Mouse (Mus musculus) forebrain, embryonic 14.5 days (tissue): ENCODE data around the gene Cacna2d4. TPM values are rescaled to one million over a fixed set of nuclear protein-coding genes. Genes with fewer than 3 reads are reported as not detected.

Experiments used
- ATAC-seq: fragments of 200-750 bp; cut with Nextera tagmentation; 2 replicates; pipeline ENCODE4 v1.8.0; 2017; ENCODE audit warnings: mild to moderate bottlenecking, moderate library complexity
- DNase-seq: peaks from one replicate; pipeline ENCODE4 v3.0.0-alpha.2; 2015; ENCODE audit warnings: low spot score
- H3K27ac ChIP-seq: fragments of 300-500 bp; sonication (generic); 2 replicates; pipeline ENCODE4 v1.5.1; 2014; ENCODE audit warnings: low read depth, mild to moderate bottlenecking, control low read depth, low read length, moderate library complexity
- H3K27me3 ChIP-seq: fragments of 300-500 bp; sonication (generic); replicated peaks from 2 replicates; pipeline ENCODE4 v1.6.1; 2014; ENCODE audit warnings: low read length, control low read depth, mixed read lengths; ENCODE audit not compliant: control insufficient read depth, insufficient read depth
- H3K36me3 ChIP-seq: fragments of 300-500 bp; sonication (generic); 2 replicates; pipeline ENCODE4 v1.6.1; 2014; ENCODE audit warnings: low read length, control low read depth; ENCODE audit not compliant: control insufficient read depth, insufficient read depth
- H3K4me1 ChIP-seq: fragments of 300-500 bp; sonication (generic); 2 replicates; pipeline ENCODE4 v1.6.1; 2014; ENCODE audit warnings: antibody characterized with exemption, low read length, control low read depth; ENCODE audit not compliant: control insufficient read depth, insufficient read depth
- H3K4me2 ChIP-seq: fragments of 300-500 bp; sonication (generic); 2 replicates; pipeline ENCODE4 v1.6.1; 2014; ENCODE audit warnings: mild to moderate bottlenecking, control low read depth, low read length
- H3K4me3 ChIP-seq: fragments of 300-500 bp; sonication (generic); 2 replicates; pipeline ENCODE4 v1.5.1; 2014; ENCODE audit warnings: low read depth, low read length, control low read depth
- H3K9ac ChIP-seq: fragments of 300-500 bp; sonication (generic); 2 replicates; pipeline ENCODE4 v1.6.1; 2014; ENCODE audit warnings: mild to moderate bottlenecking, low read length, control low read depth, moderate library complexity
- H3K9me3 ChIP-seq: fragments of 300-500 bp; sonication (generic); replicated peaks from 2 replicates; pipeline ENCODE4 v1.6.1; 2016; ENCODE audit warnings: low read length, control low read depth, mixed read lengths; ENCODE audit not compliant: control insufficient read depth
- WGBS: fragments of 180-500 bp; shearing (Covaris S2); extraction: QIAGEN DNeasy Blood & Tissue Kit; methylation state at CpG from one replicate; pipeline ENCODE4 v1.1.7; 2014; 5-methylcytosine and 5-hydroxymethylcytosine counted together
- polyA plus RNA-seq: library from polyadenylated mRNA; unstranded; fragments of >200 nt; fragmentation: Nextera tagmentation; extraction: Ambion mirVana; gene quantifications from 2 replicates; pipeline ENCODE4 v1.2.1, GENCODE M21; 2014

Cacna2d4 gene
- polyA plus RNA-seq, 1 experiment from 2014 or later: 0.10 TPM

DNA sequence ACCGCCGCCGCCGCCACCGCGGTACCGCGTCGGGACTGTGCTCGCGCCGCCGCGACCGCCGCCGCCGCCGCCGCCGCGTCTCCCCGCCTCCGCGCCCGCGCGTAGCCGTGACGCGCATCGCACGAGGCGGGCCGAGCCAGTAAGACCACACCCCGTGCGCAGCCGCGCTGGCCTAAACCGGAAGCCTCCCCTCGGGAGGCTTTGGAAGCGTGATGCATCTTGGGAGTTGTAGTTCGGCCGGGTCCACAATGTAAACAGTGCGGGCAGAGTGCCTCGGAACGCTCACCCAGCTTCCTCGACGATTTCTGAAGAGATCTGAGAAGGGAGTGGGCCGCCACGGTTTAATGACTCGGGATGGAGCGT lies 152.3 kb downstream of the Cacna2d4 start:
- 1% methylated on average over 38 of the region's 53 CpGs for WGBS
- H3K4me3 ChIP-seq: peak overlapping the region; percentile 81
- H3K4me2 ChIP-seq: peak overlapping the region; percentile 56
- no peaks in the 10 kb centered on the region for H3K36me3 ChIP-seq
- peaks cover 23% of the 10 kb centered on the region; the same call in 1 of the 2 replicates for H3K4me1 ChIP-seq
- DNase-seq (peak; percentile 99), ATAC-seq (peak; percentile 99)
- peak overlapping the region; percentile 93 for H3K9ac ChIP-seq
- peak overlapping the region; percentile 85 for H3K27ac ChIP-seq
- H3K27me3 ChIP-seq: no peaks in the 10 kb centered on the region
- no peaks in the 10 kb centered on the region for H3K9me3 ChIP-seq

DNA sequence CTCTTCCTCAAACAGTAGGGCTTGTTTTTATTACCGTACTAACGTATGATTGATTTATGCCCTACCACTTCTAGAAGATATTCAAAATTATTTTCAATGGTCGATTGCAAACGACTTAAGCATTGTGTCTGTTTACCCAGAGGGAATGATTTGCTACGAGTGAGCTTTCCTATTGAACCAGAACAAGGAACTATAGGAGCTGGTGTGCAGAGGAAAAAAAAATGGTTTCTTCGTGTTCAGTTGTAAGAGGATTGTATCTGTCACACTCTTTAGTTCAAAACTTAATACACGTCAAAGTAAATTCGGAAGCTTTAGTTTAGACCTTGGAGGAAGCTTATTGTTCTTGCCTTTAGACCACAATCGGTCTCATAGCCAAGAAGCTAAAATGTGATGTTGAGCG lies 152.8 kb downstream of the Cacna2d4 start:
- Histone ChIP-seq H3K4me1 (peaks cover 23% of the 10 kb centered on the region; the same call in 1 of the 2 replicates), H3K4me3 (peak overlapping the region; percentile 81), H3K27ac (peak overlapping the region; percentile 74), H3K27me3 (no peaks in the 10 kb centered on the region), H3K9me3 (no peaks in the 10 kb centered on the region), H3K9ac (peak overlapping the region; percentile 71), H3K36me3 (no peaks in the 10 kb centered on the region), H3K4me2 (peak overlapping the region; percentile 56)
- ATAC-seq: peak; percentile 18; the same call in 1 of the 2 replicates
- DNase-seq: peak; percentile 48
- 26% methylated on average over 10 of the region's 10 CpGs for WGBS

DNA sequence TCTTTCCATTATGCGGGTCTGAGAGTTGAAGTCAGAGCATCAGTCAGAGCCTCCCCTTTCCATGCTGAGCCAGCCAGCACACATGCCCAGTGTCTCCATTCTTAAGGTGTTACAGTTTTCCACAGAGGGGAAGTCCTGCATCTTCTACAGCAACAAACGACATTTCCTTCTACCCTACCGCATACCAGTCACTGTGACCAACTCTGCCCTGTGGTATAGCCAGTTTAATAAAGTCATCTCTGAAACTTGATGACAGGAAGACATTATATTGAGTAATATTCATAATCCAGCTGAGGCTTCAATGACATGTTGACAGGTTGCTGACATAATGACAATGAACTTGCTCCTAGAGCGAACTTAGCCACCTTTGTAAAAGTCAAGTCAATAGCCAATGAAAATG lies 154.4 kb downstream of the Cacna2d4 start:
- DNase-seq (no peak), ATAC-seq (no peak)
- 96% methylated on average over 4 of the region's 4 CpGs for WGBS
- peaks cover 23% of the 10 kb centered on the region; the same call in 1 of the 2 replicates for H3K4me1 ChIP-seq
- no peaks in the 10 kb centered on the region for H3K36me3 ChIP-seq
- no peaks in the 10 kb centered on the region for H3K27me3 ChIP-seq
- H3K4me3 ChIP-seq: no peak overlapping the region
- no peak overlapping the region for H3K4me2 ChIP-seq
- no peak overlapping the region for H3K27ac ChIP-seq
- no peaks in the 10 kb centered on the region for H3K9me3 ChIP-seq
- H3K9ac ChIP-seq: no peak overlapping the region

DNA sequence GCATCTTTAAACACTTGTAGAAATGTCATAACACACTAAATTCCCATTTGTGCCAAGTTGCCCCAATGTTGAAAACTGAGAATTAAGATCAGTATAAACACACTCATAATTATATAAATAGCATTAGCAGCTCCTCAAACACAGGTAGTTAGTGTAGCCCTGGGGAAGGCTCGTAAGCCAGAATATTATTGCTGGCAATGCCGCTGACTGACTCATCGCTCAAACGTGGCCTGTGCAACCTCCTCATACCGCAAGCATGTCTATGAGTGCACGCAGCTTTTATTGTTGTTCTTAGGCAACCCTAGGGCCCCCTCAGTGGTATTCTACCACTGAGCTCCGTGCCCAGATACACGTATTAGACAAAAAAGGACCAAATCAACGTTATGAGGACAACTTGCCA lies 156.5 kb downstream of the Cacna2d4 start:
- Histone ChIP-seq H3K36me3 (no peaks in the 10 kb centered on the region), H3K27me3 (no peaks in the 10 kb centered on the region), H3K4me1 (peaks cover 9% of the 10 kb centered on the region; the same call in 1 of the 2 replicates), H3K9ac (no peak overlapping the region), H3K27ac (no peak overlapping the region), H3K4me2 (no peak overlapping the region), H3K4me3 (no peak overlapping the region), H3K9me3 (no peaks in the 10 kb centered on the region)
- ATAC-seq: no peak
- 82% methylated on average over 9 of the region's 9 CpGs for WGBS
- no peak for DNase-seq

DNA sequence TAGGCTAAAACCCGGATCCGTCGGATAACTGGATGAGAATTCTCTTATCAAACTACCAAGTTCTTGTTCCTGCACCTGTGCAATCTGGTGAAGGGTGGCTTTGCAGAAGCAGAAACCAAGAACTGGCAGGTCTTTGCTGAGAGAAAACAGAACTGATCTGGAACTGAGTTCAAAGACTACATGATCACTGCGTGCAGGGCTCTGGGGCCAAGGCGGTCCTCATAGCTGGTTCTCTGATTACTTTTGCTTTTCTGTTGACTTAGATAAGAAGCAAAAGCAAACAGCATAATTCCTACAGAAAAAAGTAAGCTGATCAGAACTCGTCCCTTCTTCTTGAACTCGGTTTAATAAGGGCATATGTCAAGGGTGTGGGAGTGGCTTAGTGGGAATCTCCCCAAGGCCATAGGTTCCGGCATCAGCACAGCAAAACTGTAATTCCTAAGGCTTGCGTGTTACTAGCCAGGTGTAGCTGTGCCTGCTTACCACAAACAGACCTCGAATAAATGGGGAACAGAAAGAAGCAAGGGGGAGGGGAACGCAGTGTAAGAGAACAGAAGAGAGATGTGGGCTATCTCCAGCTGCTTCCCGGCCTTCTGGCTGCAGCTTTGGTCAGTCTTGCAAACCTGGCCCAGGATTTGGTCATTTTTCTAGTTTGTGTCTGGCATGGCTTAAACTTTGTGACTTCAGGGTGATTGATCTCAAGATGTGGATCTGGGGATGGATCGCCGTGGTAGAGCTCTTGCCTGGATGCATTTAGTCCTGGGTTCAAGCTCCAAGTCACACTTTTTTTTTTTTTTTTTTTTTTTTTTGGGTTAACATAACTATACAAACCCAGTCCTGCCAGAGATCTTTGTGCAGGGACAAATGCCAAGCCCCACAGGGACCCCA lies 159.3 kb downstream of the Cacna2d4 start:
- Histone ChIP-seq H3K9ac (no peak overlapping the region), H3K27ac (no peak overlapping the region), H3K4me2 (no peak overlapping the region), H3K36me3 (no peaks in the 10 kb centered on the region), H3K4me1 (no peaks in the 10 kb centered on the region), H3K9me3 (no peaks in the 10 kb centered on the region), H3K27me3 (no peaks in the 10 kb centered on the region), H3K4me3 (no peak overlapping the region)
- ATAC-seq: no peak
- 89% methylated on average over 14 of the region's 14 CpGs for whole genome bisulfite sequencing
- DNase-seq: no peak

DNA sequence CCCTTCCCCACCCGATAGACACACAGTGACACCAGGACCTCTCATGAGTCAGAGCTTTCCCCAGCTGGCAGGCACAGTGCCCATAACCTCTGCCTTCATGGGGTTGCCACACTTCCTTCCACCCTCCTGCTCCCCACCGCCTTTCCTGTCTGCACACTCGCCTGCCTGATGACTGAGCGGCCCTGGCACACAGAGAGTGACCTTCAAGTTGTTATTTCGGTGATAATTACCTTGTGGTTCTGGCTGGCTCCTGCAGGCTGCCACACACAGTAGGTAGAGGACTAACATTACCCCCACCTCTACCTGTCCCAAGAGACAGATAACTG lies 159.9 kb downstream of the Cacna2d4 start:
- no peaks in the 10 kb centered on the region for H3K27me3 ChIP-seq
- no peak overlapping the region for H3K4me2 ChIP-seq
- ATAC-seq (no peak), DNase-seq (no peak)
- no peak overlapping the region for H3K9ac ChIP-seq
- no peaks in the 10 kb centered on the region for H3K36me3 ChIP-seq
- no peak overlapping the region for H3K27ac ChIP-seq
- no peaks in the 10 kb centered on the region for H3K9me3 ChIP-seq
- H3K4me3 ChIP-seq: no peak overlapping the region
- 87% methylated on average over 5 of the region's 5 CpGs for WGBS
- no peaks in the 10 kb centered on the region for H3K4me1 ChIP-seq

DNA sequence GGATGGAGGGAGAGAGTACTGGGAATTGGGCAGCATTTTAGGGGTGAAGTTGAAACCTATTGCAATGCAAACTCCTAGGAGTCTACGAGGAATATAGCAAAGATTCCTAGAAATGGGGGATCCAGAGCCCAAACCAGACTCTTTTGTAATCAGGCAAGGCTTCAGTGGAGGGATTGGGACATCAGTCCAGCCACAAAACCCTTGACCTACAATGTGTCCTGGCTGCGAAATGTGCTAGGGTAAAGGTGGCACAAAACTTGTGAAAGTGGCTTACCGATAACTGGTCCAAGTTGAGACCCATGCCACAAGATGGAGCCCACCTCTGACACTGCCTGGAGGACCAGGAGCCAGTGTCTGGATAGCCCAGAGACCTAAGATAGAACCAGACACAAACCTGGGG lies 163.0 kb downstream of the Cacna2d4 start:
- no peak overlapping the region for H3K4me2 ChIP-seq
- H3K27me3 ChIP-seq: no peaks in the 10 kb centered on the region
- ATAC-seq: no peak
- WGBS: 89% methylated on average over 3 of the region's 3 CpGs
- H3K27ac ChIP-seq: no peak overlapping the region
- no peak overlapping the region for H3K9ac ChIP-seq
- no peaks in the 10 kb centered on the region for H3K36me3 ChIP-seq
- no peak overlapping the region for H3K4me3 ChIP-seq
- no peaks in the 10 kb centered on the region for H3K4me1 ChIP-seq
- DNase-seq: no peak
- H3K9me3 ChIP-seq: no peaks in the 10 kb centered on the region

DNA sequence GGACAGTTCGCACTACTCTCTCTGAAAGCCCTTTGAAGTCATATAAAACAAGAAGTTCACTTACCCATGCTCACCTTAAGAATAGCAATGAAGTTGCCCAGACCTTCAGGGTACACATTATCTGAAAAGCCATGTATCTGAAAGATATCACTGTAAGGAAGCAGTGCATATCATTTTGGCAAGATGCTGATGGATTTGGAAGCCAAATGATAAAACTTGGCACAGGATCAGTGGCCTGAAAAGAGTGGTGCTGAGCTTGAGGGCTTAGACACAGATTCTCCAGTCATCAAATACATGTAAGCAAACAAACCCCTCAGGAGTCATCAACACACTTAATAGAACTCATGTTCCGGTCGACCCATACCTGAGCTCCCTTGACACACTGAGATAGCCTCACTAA lies 164.3 kb downstream of the Cacna2d4 start:
- Histone ChIP-seq H3K9ac (no peak overlapping the region), H3K27ac (no peak overlapping the region), H3K27me3 (no peaks in the 10 kb centered on the region), H3K4me1 (no peaks in the 10 kb centered on the region), H3K9me3 (no peaks in the 10 kb centered on the region), H3K36me3 (no peaks in the 10 kb centered on the region), H3K4me3 (no peak overlapping the region), H3K4me2 (no peak overlapping the region)
- no peak for ATAC-seq
- 96% methylated on average over 3 of the region's 3 CpGs for WGBS
- peak; percentile 20 for DNase-seq

DNA sequence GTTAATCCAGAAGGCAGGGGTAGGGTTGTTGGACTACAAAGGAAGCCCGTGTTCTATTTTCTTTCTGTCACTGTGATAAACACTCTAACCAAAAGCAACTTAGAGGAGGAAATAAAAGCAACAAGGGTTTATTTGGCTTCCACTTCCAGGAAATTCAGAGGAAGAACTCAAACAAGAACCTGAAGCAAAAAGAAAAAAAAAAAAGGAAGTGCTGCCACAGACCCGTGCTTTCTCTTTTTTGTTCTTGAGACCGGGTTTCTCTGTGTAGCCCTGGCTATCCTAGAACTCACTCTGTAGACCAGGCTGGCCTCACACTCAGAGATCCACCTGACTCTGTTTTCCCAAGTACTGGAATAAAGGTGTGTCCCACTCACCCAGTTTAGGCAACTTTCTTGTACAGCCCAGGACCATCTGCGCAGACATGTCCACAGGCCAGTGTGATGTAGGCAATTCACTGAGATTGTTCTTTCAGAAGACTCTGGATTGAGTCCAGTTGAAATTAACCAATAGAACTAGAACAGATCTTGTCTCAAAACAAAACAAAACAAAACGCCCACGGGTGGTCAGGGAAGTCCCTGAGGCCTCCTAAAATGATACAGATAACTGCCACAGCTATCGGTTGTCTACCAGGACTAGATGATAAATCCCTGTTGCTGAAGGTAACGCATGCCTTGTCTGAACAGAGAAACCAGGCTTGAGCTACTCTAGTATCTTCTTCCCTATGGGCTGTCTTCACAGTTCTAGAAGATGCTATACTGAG lies 165.4 kb downstream of the Cacna2d4 start:
- Histone ChIP-seq H3K9me3 (no peaks in the 10 kb centered on the region), H3K4me1 (no peaks in the 10 kb centered on the region), H3K27me3 (no peaks in the 10 kb centered on the region), H3K27ac (no peak overlapping the region), H3K9ac (no peak overlapping the region), H3K36me3 (no peaks in the 10 kb centered on the region), H3K4me3 (no peak overlapping the region), H3K4me2 (no peak overlapping the region)
- ATAC-seq (no peak), DNase-seq (no peak)
- 89% methylated on average over 8 of the region's 8 CpGs for WGBS
